Mouse (Mus musculus): ENCODE data around the gene Hpcal1. TPM values are rescaled to one million over a fixed set of nuclear protein-coding genes. Genes with fewer than 3 reads are reported as not detected.
A peak's percentile ranks its signal among the peaks of the same experiment; 100 is the strongest.

Gene Hpcal1
- polyA plus RNA-seq, 1 experiment, result 76.2 TPM

GRCm38 (mm10) chr12:17711731-17712388 is 21.2 kb downstream of the Hpcal1 start:
- H3K27ac ChIP-seq (ENCODE audit: insufficient read depth, low read length), result no peak overlapping the region
- peaks cover 20% of the 10 kb centered on the region; the same call in 1 of the 2 replicates for H3K4me1 ChIP-seq (ENCODE audit: control insufficient read depth, insufficient read depth, insufficient read length)
- DNase-seq (ENCODE audit: low read depth in 1 of 2, low spot score in 2 of 2), result no peak
- WGBS, result 61% methylated on average over 6 of the region's 6 CpGs
- TF ChIP-seq CTCF (IDR thresholded peaks at IDR 0.05; ENCODE audit: extremely low read depth, insufficient read depth, insufficient read length, insufficient replicate concordance) (no peak), POLR2A (IDR thresholded peaks at IDR 0.05; ENCODE audit: low read depth, low read length) (no peak)
- H3K36me3 ChIP-seq (ENCODE audit: control insufficient read depth, insufficient read depth, low read length), result no peaks in the 10 kb centered on the region
- H3K27me3 ChIP-seq (ENCODE audit: control insufficient read depth, insufficient read depth, low read length), result no peaks in the 10 kb centered on the region
- no peak overlapping the region for H3K4me3 ChIP-seq (ENCODE audit: extremely low read depth, insufficient read depth, insufficient read length)

- no peak overlapping the region for H3K27ac ChIP-seq (ENCODE audit: insufficient read depth, low read length)
- WGBS, result 43% methylated on average over 1 of the region's 1 CpGs
- H3K4me1 ChIP-seq (ENCODE audit: control insufficient read depth, insufficient read depth, insufficient read length), result peaks cover 21% of the 10 kb centered on the region; the same call in 1 of the 2 replicates
Measured at GRCm38 (mm10) chr12:17712571-17712970, 21.9 kb downstream of the Hpcal1 start.

DNA sequence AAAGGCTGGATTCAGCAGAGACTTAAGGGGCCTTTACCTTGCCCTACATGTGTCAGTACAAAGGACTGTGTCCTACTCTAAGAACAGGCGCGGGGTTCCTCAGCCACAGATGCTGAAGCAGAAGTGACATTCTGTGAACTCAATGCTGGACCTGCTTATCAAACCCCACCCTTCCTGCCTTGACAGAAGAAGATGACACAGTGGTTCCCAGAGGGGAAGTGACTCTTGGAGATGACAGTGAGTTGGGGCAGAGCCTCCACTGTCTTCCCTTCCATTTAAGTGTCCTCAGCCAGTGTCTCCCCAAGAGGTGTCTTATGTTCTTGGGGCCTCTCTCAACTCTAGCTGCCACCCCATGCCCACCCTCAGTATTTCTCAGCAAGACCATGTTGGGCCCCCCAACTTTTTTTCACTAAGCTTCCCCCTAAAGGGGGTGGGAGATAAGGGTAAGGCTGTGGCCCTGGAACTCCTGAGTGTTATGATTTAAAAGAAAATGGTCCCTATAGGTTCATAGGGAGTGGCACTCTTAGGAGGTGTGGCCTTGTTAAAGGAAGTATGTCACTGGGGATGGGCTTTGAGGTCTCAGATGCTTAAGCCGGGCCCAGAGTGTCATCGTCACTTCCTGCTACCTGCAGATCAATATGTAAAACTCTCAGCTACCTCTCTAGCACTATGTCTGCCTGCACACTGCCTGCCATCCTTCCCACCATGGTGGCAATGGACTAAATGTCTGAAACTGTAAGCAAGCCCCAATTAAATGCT is 25.2 kb downstream of the Hpcal1 start:
- H3K36me3 ChIP-seq (ENCODE audit: control insufficient read depth, insufficient read depth, low read length), result no peaks in the 10 kb centered on the region
- peak overlapping the region; percentile 63 for H3K27ac ChIP-seq (ENCODE audit: insufficient read depth, low read length)
- DNase-seq (ENCODE audit: low read depth in 1 of 2, low spot score in 2 of 2), result peak; percentile 23 to 34
- 45% methylated on average over 4 of the region's 4 CpGs for WGBS
- no peak overlapping the region for H3K4me3 ChIP-seq (ENCODE audit: extremely low read depth, insufficient read depth, insufficient read length)
- H3K4me1 ChIP-seq (ENCODE audit: control insufficient read depth, insufficient read depth, insufficient read length), result peaks cover 12% of the 10 kb centered on the region; the same call in 1 of the 2 replicates
- TF ChIP-seq POLR2A (IDR thresholded peaks at IDR 0.05; ENCODE audit: low read depth, low read length) (no peak), CTCF (IDR thresholded peaks at IDR 0.05; ENCODE audit: extremely low read depth, insufficient read depth, insufficient read length, insufficient replicate concordance) (no peak)
- no peaks in the 10 kb centered on the region for H3K27me3 ChIP-seq (ENCODE audit: control insufficient read depth, insufficient read depth, low read length)

More at GRCm38 (mm10) chr12:17712571-17712970, 21.9 kb downstream of the Hpcal1 start:
- Histone ChIP-seq H3K27me3 (ENCODE audit: control insufficient read depth, insufficient read depth, low read length) (no peaks in the 10 kb centered on the region), H3K36me3 (ENCODE audit: control insufficient read depth, insufficient read depth, low read length) (no peaks in the 10 kb centered on the region), H3K4me3 (ENCODE audit: extremely low read depth, insufficient read depth, insufficient read length) (no peak overlapping the region)
- no peak for DNase-seq (ENCODE audit: low read depth in 1 of 2, low spot score in 2 of 2)
- no peak for TF ChIP-seq POLR2A (IDR thresholded peaks at IDR 0.05; ENCODE audit: low read depth, low read length)
- no peak for TF ChIP-seq CTCF (IDR thresholded peaks at IDR 0.05; ENCODE audit: extremely low read depth, insufficient read depth, insufficient read length, insufficient replicate concordance)

- WGBS, result 82% methylated on average over 1 of the region's 1 CpGs
- H3K27ac ChIP-seq (ENCODE audit: insufficient read depth, low read length), result peak overlapping the region; percentile 53
- no peaks in the 10 kb centered on the region for H3K36me3 ChIP-seq (ENCODE audit: control insufficient read depth, insufficient read depth, low read length)
- H3K4me3 ChIP-seq (ENCODE audit: extremely low read depth, insufficient read depth, insufficient read length), result no peak overlapping the region
- TF ChIP-seq CTCF (IDR thresholded peaks at IDR 0.05; ENCODE audit: extremely low read depth, insufficient read depth, insufficient read length, insufficient replicate concordance) (no peak), POLR2A (IDR thresholded peaks at IDR 0.05; ENCODE audit: low read depth, low read length) (no peak)
- no peak for DNase-seq (ENCODE audit: low read depth in 1 of 2, low spot score in 2 of 2)
- H3K27me3 ChIP-seq (ENCODE audit: control insufficient read depth, insufficient read depth, low read length), result no peaks in the 10 kb centered on the region
- H3K4me1 ChIP-seq (ENCODE audit: control insufficient read depth, insufficient read depth, insufficient read length), result peaks cover 8% of the 10 kb centered on the region; the same call in 1 of the 2 replicates
Measured at GRCm38 (mm10) chr12:17717257-17717656, 26.6 kb downstream of the Hpcal1 start.

GRCm38 (mm10) chr12:17718146-17718545 is 27.5 kb downstream of the Hpcal1 start:
- no peak overlapping the region for H3K27ac ChIP-seq (ENCODE audit: insufficient read depth, low read length)
- no peak for DNase-seq (ENCODE audit: low read depth in 1 of 2, low spot score in 2 of 2)
- H3K4me1 ChIP-seq (ENCODE audit: control insufficient read depth, insufficient read depth, insufficient read length), result peaks cover 10% of the 10 kb centered on the region; the same call in 1 of the 2 replicates
- TF ChIP-seq POLR2A (IDR thresholded peaks at IDR 0.05; ENCODE audit: low read depth, low read length) (no peak), CTCF (IDR thresholded peaks at IDR 0.05; ENCODE audit: extremely low read depth, insufficient read depth, insufficient read length, insufficient replicate concordance) (no peak)
- H3K36me3 ChIP-seq (ENCODE audit: control insufficient read depth, insufficient read depth, low read length), result no peaks in the 10 kb centered on the region
- no peak overlapping the region for H3K4me3 ChIP-seq (ENCODE audit: extremely low read depth, insufficient read depth, insufficient read length)
- WGBS, result 89% methylated on average over 6 of the region's 6 CpGs
- no peaks in the 10 kb centered on the region for H3K27me3 ChIP-seq (ENCODE audit: control insufficient read depth, insufficient read depth, low read length)

GRCm38 (mm10) chr12:17721058-17721457 is 30.4 kb downstream of the Hpcal1 start:
- Histone ChIP-seq H3K4me3 (ENCODE audit: extremely low read depth, insufficient read depth, insufficient read length) (no peak overlapping the region), H3K36me3 (ENCODE audit: control insufficient read depth, insufficient read depth, low read length) (no peaks in the 10 kb centered on the region), H3K27ac (ENCODE audit: insufficient read depth, low read length) (no peak overlapping the region), H3K27me3 (ENCODE audit: control insufficient read depth, insufficient read depth, low read length) (no peaks in the 10 kb centered on the region), H3K4me1 (ENCODE audit: control insufficient read depth, insufficient read depth, insufficient read length) (peaks cover 23% of the 10 kb centered on the region; the same call in 1 of the 2 replicates)
- DNase-seq (ENCODE audit: low read depth in 1 of 2, low spot score in 2 of 2), result no peak
- TF ChIP-seq POLR2A (IDR thresholded peaks at IDR 0.05; ENCODE audit: low read depth, low read length) (no peak), CTCF (IDR thresholded peaks at IDR 0.05; ENCODE audit: extremely low read depth, insufficient read depth, insufficient read length, insufficient replicate concordance) (no peak)
